ENCODE assay signal across 23 mouse cellular contexts in the genomic region with DNA sequence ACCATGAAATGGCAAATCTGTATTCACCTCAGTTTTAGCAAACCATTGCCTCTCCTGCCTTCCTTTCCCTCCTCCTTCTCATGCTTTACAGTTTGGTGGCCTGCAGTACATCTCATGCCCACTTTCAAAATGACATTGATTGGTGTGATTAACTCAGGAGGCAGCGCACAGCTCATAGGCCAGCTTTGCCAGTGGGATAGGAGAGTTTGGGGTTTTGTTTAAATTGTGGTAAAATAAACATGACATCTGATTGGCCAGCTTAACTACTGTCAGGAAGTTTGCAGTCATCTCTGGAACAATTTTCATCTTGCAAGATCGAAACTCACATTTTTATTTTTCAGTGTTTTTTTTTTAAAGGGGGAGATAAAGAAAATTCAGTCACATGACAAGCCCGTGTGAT.
DNase-seq lines count a peak whose midpoint lies in the region; ATAC-seq and TF ChIP-seq lines count a peak whose summit lies in the region.
"Had no signal": no experiment of that assay in that cellular context is flagged by ENCODE, and none has a peak within 500 bp of the region (broad histone marks: within the 10 kb centered on the region; RNA-seq: fewer than 3 reads in every experiment).

No protein-coding gene starts in this region.

- 71% methylated on average over 3 of the region's 3 CpGs for WGBS in forebrain, postnatal 0 days
- 79% methylated on average over 3 of the region's 3 CpGs for WGBS in forebrain, embryonic 15.5 days
- 18% methylated on average over 3 of the region's 3 CpGs for WGBS in liver, adult 2 months
- 86% methylated on average over 3 of the region's 3 CpGs for WGBS in midbrain, embryonic 15.5 days

- ATAC-seq in forebrain, postnatal 0 days = no peak
- no peak for ATAC-seq in forebrain, embryonic 15.5 days (replicated peaks)
- ATAC-seq in midbrain, embryonic 15.5 days (replicated peaks) = no peak
- ATAC-seq: activated CD4-positive, CD25-positive, alpha-beta regulatory T cell, adult 4 months; forebrain, embryonic 13.5 days had no signal

- H3K9me3 ChIP-seq in forebrain, postnatal 0 days (ENCODE audit: low read length) = no peaks in the 10 kb centered on the region
- no peaks in the 10 kb centered on the region for H3K9me3 ChIP-seq in forebrain, embryonic 15.5 days
- H3K9me3 ChIP-seq in midbrain, embryonic 15.5 days = no peaks in the 10 kb centered on the region
- H3K9me3 ChIP-seq: forebrain, embryonic 13.5 days; heart, embryonic 15.5 days; hindbrain, embryonic 13.5 days; intestine, embryonic 15.5 days; limb, embryonic 15.5 days; midbrain, embryonic 10.5 days had no signal

- no peaks in the 10 kb centered on the region for H3K36me3 ChIP-seq in forebrain, postnatal 0 days (ENCODE audit: insufficient read depth)
- no peaks in the 10 kb centered on the region for H3K36me3 ChIP-seq in forebrain, embryonic 15.5 days
- H3K36me3 ChIP-seq in liver, adult 2 months (ENCODE audit: control insufficient read depth, insufficient read depth, low read length) = no peaks in the 10 kb centered on the region
- H3K36me3 ChIP-seq in midbrain, embryonic 15.5 days (replicated peaks) = no peaks in the 10 kb centered on the region
- H3K36me3 ChIP-seq: heart, embryonic 15.5 days; hindbrain, embryonic 13.5 days; intestine, embryonic 15.5 days; limb, embryonic 15.5 days; midbrain, embryonic 10.5 days had no signal

- no peak for TF ChIP-seq POLR2A in liver, adult 2 months (IDR thresholded peaks at IDR 0.05; ENCODE audit: extremely low read depth, insufficient read depth, low read length)

- H3K4me3 ChIP-seq in forebrain, postnatal 0 days (ENCODE audit: low read depth, low read length) = no peak overlapping the region
- no peak overlapping the region for H3K4me3 ChIP-seq in forebrain, embryonic 15.5 days
- H3K4me3 ChIP-seq in liver, adult 2 months (ENCODE audit: insufficient read depth, low read depth, low read length) = no peak overlapping the region
- no peak overlapping the region for H3K4me3 ChIP-seq in midbrain, embryonic 15.5 days
- H3K4me3 ChIP-seq: forebrain, embryonic 13.5 days; heart, embryonic 15.5 days; hindbrain, embryonic 13.5 days; intestine, embryonic 15.5 days; left cerebral cortex, adult 2 months; limb, embryonic 15.5 days; midbrain, embryonic 10.5 days had no signal

- H3K27me3 ChIP-seq in forebrain, postnatal 0 days (ENCODE audit: insufficient read depth, low read length) = no peaks in the 10 kb centered on the region
- no peaks in the 10 kb centered on the region for H3K27me3 ChIP-seq in forebrain, embryonic 15.5 days
- no peaks in the 10 kb centered on the region for H3K27me3 ChIP-seq in liver, adult 2 months (ENCODE audit: control insufficient read depth, insufficient read depth, low read length)
- no peaks in the 10 kb centered on the region for H3K27me3 ChIP-seq in midbrain, embryonic 15.5 days (replicated peaks)
- H3K27me3 ChIP-seq: forebrain, embryonic 13.5 days; heart, embryonic 15.5 days; hindbrain, embryonic 13.5 days; intestine, embryonic 15.5 days; limb, embryonic 15.5 days had no signal

- 0 out of 2 replicates have a peak, but pooled peaks have one; percentile 2 for TF ChIP-seq CTCF in forebrain, postnatal 0 days (IDR thresholded peaks at IDR 0.05; ENCODE audit: low read depth)
- TF ChIP-seq CTCF in liver, adult 2 months (IDR thresholded peaks at IDR 0.05; ENCODE audit: low read depth, low read length) = no peak

- 0 out of 2 replicates have a peak, but pooled peaks cover 2% of the 10 kb centered on the region for H3K79me2 ChIP-seq in liver, adult 2 months (ENCODE audit: control insufficient read depth, insufficient read depth, low read length)

- H3K4me1 ChIP-seq in forebrain, postnatal 0 days (ENCODE audit: insufficient read depth) = peaks cover 11% of the 10 kb centered on the region
- peaks cover 29% of the 10 kb centered on the region for H3K4me1 ChIP-seq in forebrain, embryonic 15.5 days
- H3K4me1 ChIP-seq in liver, adult 2 months (ENCODE audit: control insufficient read depth, insufficient read depth, low read length) = peaks cover 35% of the 10 kb centered on the region
- H3K4me1 ChIP-seq in midbrain, embryonic 15.5 days = peaks cover 43% of the 10 kb centered on the region

- no peak overlapping the region for H3K9ac ChIP-seq in forebrain, postnatal 0 days
- H3K9ac ChIP-seq in forebrain, embryonic 15.5 days (replicated peaks) = no peak overlapping the region
- H3K9ac ChIP-seq in liver, adult 2 months (ENCODE audit: low read depth, low read length) = no peak overlapping the region
- no peak overlapping the region for H3K9ac ChIP-seq in midbrain, embryonic 15.5 days
- H3K9ac ChIP-seq: forebrain, embryonic 13.5 days; heart, embryonic 15.5 days; hindbrain, embryonic 13.5 days; intestine, embryonic 15.5 days; limb, embryonic 15.5 days had no signal

- H3K27ac ChIP-seq in forebrain, postnatal 0 days (ENCODE audit: low read depth, low read length) = no peak overlapping the region
- no peak overlapping the region for H3K27ac ChIP-seq in forebrain, embryonic 15.5 days (replicated peaks)
- H3K27ac ChIP-seq in liver, adult 2 months (replicated peaks; ENCODE audit: insufficient read depth, low read depth, low read length) = no peak overlapping the region; the same call in 1 of the 2 replicates
- no peak overlapping the region for H3K27ac ChIP-seq in midbrain, embryonic 15.5 days
- H3K27ac ChIP-seq: forebrain, embryonic 13.5 days; heart, embryonic 15.5 days; hindbrain, embryonic 13.5 days; left cerebral cortex, adult 2 months; limb, embryonic 15.5 days; midbrain, embryonic 10.5 days had no signal

- H3K4me2 ChIP-seq in forebrain, postnatal 0 days (ENCODE audit: low read depth) = no peak overlapping the region
- no peak overlapping the region for H3K4me2 ChIP-seq in forebrain, embryonic 15.5 days (replicated peaks)
- H3K4me2 ChIP-seq in midbrain, embryonic 15.5 days = no peak overlapping the region
- H3K4me2 ChIP-seq: forebrain, embryonic 13.5 days; heart, embryonic 15.5 days; hindbrain, embryonic 13.5 days; intestine, embryonic 15.5 days; limb, embryonic 15.5 days had no signal

- DNase-seq in forebrain, postnatal 0 days = no peak
- DNase-seq in liver, adult 2 months (ENCODE audit: extremely low read depth, low read depth, low spot score) = peak; percentile 37
- no peak for DNase-seq in liver
- DNase-seq in CD4-positive helper T cell, adult 2 months (ENCODE audit: low read depth, low spot score) = peak; percentile 61
- DNase-seq in induced T-regulatory cell, adult 2 months (ENCODE audit: low read depth) = peak; percentile 71
- DNase-seq: adrenal gland, postnatal 10 days; cerebellum, adult 18-20 months; cerebellum, postnatal 14 days; heart, postnatal 36 days; right cerebral cortex, adult 18-20 months; right cerebral cortex, postnatal 4 days; thymus, adult 18-20 months; thymus, postnatal 36 days had no signal

Comparison
In these comparisons a context has a peak if more than half of its experiments do, and no peak if none do; other contexts are left out.
1. DNase-seq: peak in liver, adult 2 months (single experiment), CD4-positive helper T cell, adult 2 months (single experiment) and induced T-regulatory cell, adult 2 months (single experiment); none in forebrain, postnatal 0 days (single experiment) and liver (single experiment).